Mouse (Mus musculus) hindbrain, embryonic 10.5 days (tissue): ENCODE measurements around the gene Rps28. TPM values are rescaled to one million over a fixed set of nuclear protein-coding genes. Genes with fewer than 3 reads are reported as not detected.

ENCODE experiments used
- DNase-seq: peaks from one replicate; pipeline ENCODE4 v3.0.0-alpha.2; 2017; ENCODE audit warnings: low spot score
- H3K27ac ChIP-seq: fragments of 300-500 bp; sonication (generic); 2 replicates; pipeline ENCODE4 v1.5.1; 2016; ENCODE audit warnings: mild to moderate bottlenecking, moderate library complexity
- H3K27me3 ChIP-seq: fragments of 300-500 bp; sonication (generic); 2 replicates; pipeline ENCODE4 v1.6.1; 2016; ENCODE audit warnings: mild to moderate bottlenecking; ENCODE audit not compliant: poor library complexity, insufficient read depth, severe bottlenecking
- H3K36me3 ChIP-seq: fragments of 300-500 bp; sonication (generic); 2 replicates; pipeline ENCODE4 v1.6.1; 2016; ENCODE audit warnings: mild to moderate bottlenecking, moderate library complexity
- H3K4me1 ChIP-seq: fragments of 300-500 bp; sonication (generic); replicated peaks from 2 replicates; pipeline ENCODE4 v1.6.1; 2016; ENCODE audit warnings: mild to moderate bottlenecking
- H3K4me3 ChIP-seq: fragments of 300-500 bp; sonication (generic); 2 replicates; pipeline ENCODE4 v1.5.1; 2016; ENCODE audit warnings: mild to moderate bottlenecking, moderate library complexity
- H3K9me3 ChIP-seq: fragments of 300-500 bp; sonication (generic); 2 replicates; pipeline ENCODE4 v1.6.1; 2016; ENCODE audit warnings: mild to moderate bottlenecking, moderate library complexity
- WGBS: fragments of 180-500 bp; shearing (Covaris S2); methylation state at CpG from one replicate; pipeline ENCODE4 v1.1.7; 2016; 5-methylcytosine and 5-hydroxymethylcytosine counted together
- polyA plus RNA-seq: library from polyadenylated mRNA; unstranded; fragments of >200 nt; fragmentation: Nextera tagmentation; extraction: Ambion mirVana; gene quantifications from 2 replicates; pipeline ENCODE4 v1.2.1, GENCODE M21; 2016

The Rps28 gene
- polyA plus RNA-seq, 1 experiment from 2014 or later: 712 TPM

DNA sequence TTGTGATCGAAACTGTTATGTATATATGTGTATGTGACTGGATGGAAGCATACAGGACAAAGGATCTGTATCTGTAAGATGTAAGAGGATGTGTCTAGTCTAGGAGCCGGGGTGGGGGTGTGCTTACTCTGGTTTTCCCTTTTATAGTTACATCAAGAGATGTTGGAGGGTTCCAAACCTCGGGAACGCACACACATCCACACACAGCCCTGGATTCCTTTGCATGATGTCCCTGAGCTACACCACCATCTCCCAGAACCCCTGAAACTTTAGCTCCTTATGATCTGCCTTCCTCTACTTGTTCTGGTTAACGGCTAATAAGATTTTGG is 44.4 kb downstream of the Rps28 start:
- Histone ChIP-seq H3K27ac (peak overlapping the region; percentile 89), H3K4me1 (peaks cover 38% of the 10 kb centered on the region), H3K9me3 (no peaks in the 10 kb centered on the region), H3K27me3 (peaks cover 20% of the 10 kb centered on the region; the same call in 1 of the 2 replicates), H3K4me3 (peak overlapping the region; percentile 66), H3K36me3 (peaks cover 17% of the 10 kb centered on the region)
- 90% methylated on average over 5 of the region's 5 CpGs for WGBS
- DNase-seq: no peak

- 64% methylated on average over 9 of the region's 9 CpGs for WGBS
- peaks cover 19% of the 10 kb centered on the region for H3K36me3 ChIP-seq
- peaks cover 38% of the 10 kb centered on the region for H3K4me1 ChIP-seq
- peak overlapping the region; percentile 66 for H3K4me3 ChIP-seq
- H3K27me3 ChIP-seq: peaks cover 20% of the 10 kb centered on the region; the same call in 1 of the 2 replicates
- no peaks in the 10 kb centered on the region for H3K9me3 ChIP-seq
- peak; percentile 80 for DNase-seq
- peak overlapping the region; percentile 89 for H3K27ac ChIP-seq
These were observed 44.9 kb downstream of the Rps28 start for GRCm38 (mm10) chr17:33779271-33779966.

GRCm38 (mm10) chr17:33775287-33775686 is 49.1 kb downstream of the Rps28 start:
- no peak overlapping the region for H3K4me3 ChIP-seq
- no peak overlapping the region for H3K27ac ChIP-seq
- H3K4me1 ChIP-seq: peaks cover 14% of the 10 kb centered on the region
- 93% methylated on average over 4 of the region's 4 CpGs for WGBS
- peaks cover 3% of the 10 kb centered on the region; the same call in 1 of the 2 replicates for H3K27me3 ChIP-seq
- H3K9me3 ChIP-seq: no peaks in the 10 kb centered on the region
- DNase-seq: no peak
- peaks cover 19% of the 10 kb centered on the region for H3K36me3 ChIP-seq

DNA sequence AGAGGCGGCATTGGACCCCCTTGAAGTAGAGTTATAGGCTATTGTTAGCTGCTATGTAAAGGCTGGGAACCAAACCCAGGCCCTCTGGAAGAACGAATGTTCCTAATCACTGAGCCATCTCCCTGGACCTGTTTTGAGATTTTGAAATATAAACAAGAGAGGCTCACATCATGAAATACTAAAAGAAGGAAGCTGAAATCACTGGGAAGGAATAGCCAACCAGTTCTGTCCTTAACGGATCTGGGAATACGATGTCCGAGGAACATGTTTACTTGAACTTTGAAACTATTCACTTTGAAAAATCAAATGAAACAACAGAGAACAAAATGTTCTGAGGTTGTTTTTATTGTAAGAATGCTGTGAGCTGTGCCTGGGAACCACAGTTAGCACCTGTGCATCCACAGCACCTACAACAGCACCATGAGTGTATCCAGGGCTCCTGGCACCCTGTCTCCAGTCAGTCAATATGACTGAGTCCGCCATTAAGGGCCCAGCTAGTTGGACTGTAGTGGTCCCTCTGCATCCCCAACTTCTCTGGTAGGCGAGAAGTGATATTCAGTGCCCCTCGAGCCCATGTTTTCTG is 49.7 kb downstream of the Rps28 start:
- 89% methylated on average over 8 of the region's 8 CpGs for WGBS

GRCm38 (mm10) chr17:33773871-33774572 is 50.3 kb downstream of the Rps28 start:
- Histone ChIP-seq H3K27ac (no peak overlapping the region), H3K9me3 (no peaks in the 10 kb centered on the region), H3K4me3 (no peak overlapping the region), H3K36me3 (peaks cover 19% of the 10 kb centered on the region), H3K27me3 (no peaks in the 10 kb centered on the region), H3K4me1 (peaks cover 4% of the 10 kb centered on the region)
- WGBS: 92% methylated on average over 6 of the region's 6 CpGs
- DNase-seq: no peak

More for the DNA sequence above, 49.7 kb downstream of the Rps28 start:
- DNase-seq: no peak
- Histone ChIP-seq H3K9me3 (no peaks in the 10 kb centered on the region), H3K36me3 (peaks cover 19% of the 10 kb centered on the region), H3K27ac (no peak overlapping the region), H3K4me1 (peaks cover 10% of the 10 kb centered on the region), H3K4me3 (no peak overlapping the region), H3K27me3 (no peaks in the 10 kb centered on the region)

GRCm38 (mm10) chr17:33773426-33773825 is 50.9 kb downstream of the Rps28 start:
- no peak for DNase-seq
- no peak overlapping the region for H3K27ac ChIP-seq
- no peaks in the 10 kb centered on the region for H3K9me3 ChIP-seq
- H3K4me3 ChIP-seq: no peak overlapping the region
- peaks cover 19% of the 10 kb centered on the region for H3K36me3 ChIP-seq
- H3K27me3 ChIP-seq: no peaks in the 10 kb centered on the region
- WGBS: 82% methylated on average over 6 of the region's 6 CpGs
- no peaks in the 10 kb centered on the region for H3K4me1 ChIP-seq

- Histone ChIP-seq H3K36me3 (peaks cover 8% of the 10 kb centered on the region), H3K27me3 (no peaks in the 10 kb centered on the region), H3K4me1 (no peaks in the 10 kb centered on the region), H3K4me3 (no peak overlapping the region), H3K9me3 (no peaks in the 10 kb centered on the region), H3K27ac (no peak overlapping the region)
- WGBS: 93% methylated on average over 4 of the region's 4 CpGs
- no peak for DNase-seq
These were observed 52.7 kb downstream of the Rps28 start for GRCm38 (mm10) chr17:33771617-33772016.

Other genes starting within 250 kb of the Rps28 start
- 55.3 and 64.5 TPM in 2 replicates for gene Zfp414, start 195.5 kb downstream of the Rps28 start, polyA plus RNA-seq
- 0.31 and 0.75 TPM in 2 replicates for gene Pram1, start 186.5 kb downstream of the Rps28 start, polyA plus RNA-seq
- 317 and 482 TPM in 2 replicates for gene Hnrnpm, start 137.7 kb downstream of the Rps28 start, polyA plus RNA-seq
- gene March2, start 105.9 kb downstream of the Rps28 start, polyA plus RNA-seq: 36.7 and 45.4 TPM in 2 replicates
- 367 and 495 TPM in 2 replicates for gene Rab11b, start 64.0 kb downstream of the Rps28 start, polyA plus RNA-seq
- 23.4 and 25.9 TPM in 2 replicates for gene Angptl4, start 42.7 kb downstream of the Rps28 start, polyA plus RNA-seq
- gene Kank3, start 14.0 kb downstream of the Rps28 start, polyA plus RNA-seq: 26.2 and 28.5 TPM in 2 replicates
- 517 and 544 TPM in 2 replicates for gene Ndufa7, start within 50 bp of the Rps28 start, polyA plus RNA-seq
- gene Cd320, start 18.5 kb upstream of the Rps28 start, polyA plus RNA-seq: 87.7 and 91.8 TPM in 2 replicates
- gene Gm7029, start 49.3 kb upstream of the Rps28 start, polyA plus RNA-seq: not detected in 2 replicates
- 6.3 and 7.1 TPM in 2 replicates for gene Kifc1, start 66.1 kb upstream of the Rps28 start, polyA plus RNA-seq
- 0.34 and 0.41 TPM in 2 replicates for gene Platr17, start 80.6 kb upstream of the Rps28 start, polyA plus RNA-seq
- 73.1 and 82.8 TPM in 2 replicates for gene Daxx, start 84.9 kb upstream of the Rps28 start, polyA plus RNA-seq
- gene Tapbp, start 91.3 kb upstream of the Rps28 start, polyA plus RNA-seq: 14.5 and 17.2 TPM in 2 replicates
- gene Zbtb22, start 91.3 kb upstream of the Rps28 start, polyA plus RNA-seq: 23.0 and 24.0 TPM in 2 replicates
- 45.2 and 55.7 TPM in 2 replicates for gene Rgl2, start 105.0 kb upstream of the Rps28 start, polyA plus RNA-seq
- 228 TPM in 2 replicates for gene Pfdn6, start 115.8 kb upstream of the Rps28 start, polyA plus RNA-seq
- 47.0 and 51.8 TPM in 2 replicates for gene Wdr46, start 116.1 kb upstream of the Rps28 start, polyA plus RNA-seq
- gene B3galt4, start 126.9 kb upstream of the Rps28 start, polyA plus RNA-seq: 4.3 and 6.5 TPM in 2 replicates
- gene Vps52, start 131.2 kb upstream of the Rps28 start, polyA plus RNA-seq: 55.0 and 63.9 TPM in 2 replicates
- gene Rps18, start 131.4 kb upstream of the Rps28 start, polyA plus RNA-seq: 1,286 and 1,579 TPM in 2 replicates
- gene H2-K1, start 175.8 kb upstream of the Rps28 start, polyA plus RNA-seq: 27.1 and 30.9 TPM in 2 replicates
- gene Ring1, start 200.1 kb upstream of the Rps28 start, polyA plus RNA-seq: 12.3 and 17.3 TPM in 2 replicates
- gene H2-Ke6, start 203.5 kb upstream of the Rps28 start, polyA plus RNA-seq: 65.5 and 73.0 TPM in 2 replicates
- gene Slc39a7, start 207.1 kb upstream of the Rps28 start, polyA plus RNA-seq: 188 and 197 TPM in 2 replicates
- 49.1 and 56.4 TPM in 2 replicates for gene Rxrb, start 207.2 kb upstream of the Rps28 start, polyA plus RNA-seq
- 0.99 and 1.7 TPM in 2 replicates for gene Col11a2, start 214.9 kb upstream of the Rps28 start, polyA plus RNA-seq